Mouse (Mus musculus) cerebellum, adult 2 months (tissue): ENCODE results near the gene Rnf220.

Source experiments
- CTCF ChIP-seq: fragments of 200-500 bp; IDR thresholded peaks from 2 replicates; pipeline ENCODE4 v1.5.1; 2011; ENCODE audit warnings: low read depth, mild to moderate bottlenecking, control low read depth, low read length, moderate library complexity, borderline replicate concordance; ENCODE audit not compliant: insufficient read depth
- POLR2A ChIP-seq: fragments of 200-500 bp; IDR thresholded peaks from 2 replicates; pipeline ENCODE4 v1.6.1; 2011; ENCODE audit warnings: low read length, control low read depth, borderline replicate concordance; ENCODE audit not compliant: insufficient read depth

DNA sequence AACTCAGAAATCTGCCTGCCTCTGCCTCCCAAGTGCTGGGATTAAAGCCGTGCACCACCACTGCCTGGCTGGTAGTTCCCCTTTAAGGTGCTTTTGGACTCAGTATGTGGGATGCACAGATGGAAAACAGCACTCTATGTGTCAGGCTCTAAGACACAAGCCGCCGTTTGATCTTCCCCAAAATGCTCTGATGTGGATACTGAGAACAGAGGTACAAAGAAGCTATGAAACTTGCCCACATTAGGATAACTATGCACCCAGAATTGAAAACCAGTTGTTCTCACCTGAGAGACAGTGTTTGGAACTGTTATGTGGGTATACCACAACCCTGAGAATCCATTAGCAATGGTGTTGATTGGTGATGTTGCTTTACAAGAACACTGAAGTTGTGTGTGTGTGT is 48.9 kb downstream of the Rnf220 start:
- TF ChIP-seq POLR2A, result no peak
- no peak for TF ChIP-seq CTCF
